Mouse (Mus musculus): ENCODE results near the gene Mdh2.

- TF ChIP-seq CTCF (IDR thresholded peaks at IDR 0.05) (peak; percentile 65), EP300 (IDR thresholded peaks at IDR 0.05; ENCODE audit: insufficient read depth, low read depth, low read length) (no peak)
These were observed 41.1 kb upstream of the Mdh2 start for GRCm38 (mm10) chr5:135737154-135737553.

Measured in heart, adult 2 months (tissue).